Mouse (Mus musculus): ENCODE data around the gene Gm765. TPM values are rescaled to one million over a fixed set of nuclear protein-coding genes. Genes with fewer than 3 reads are reported as not detected.

Gm765 gene
- polyA plus RNA-seq, 1 experiment from 2014 or later = not detected

- no peaks in the 10 kb centered on the region for H3K27me3 ChIP-seq (ENCODE audit: control insufficient read depth, insufficient read depth, low read length)
- no peak overlapping the region for H3K9ac ChIP-seq (ENCODE audit: low read length)
- no peaks in the 10 kb centered on the region for H3K9me3 ChIP-seq (ENCODE audit: control insufficient read depth, low read length)
- WGBS = 82% methylated on average over 3 of the region's 3 CpGs
- H3K36me3 ChIP-seq (ENCODE audit: control insufficient read depth, insufficient read depth, low read length) = no peaks in the 10 kb centered on the region
- H3K4me3 ChIP-seq (ENCODE audit: low read depth, low read length) = no peak overlapping the region
- TF ChIP-seq CTCF (IDR thresholded peaks at IDR 0.05; ENCODE audit: low read depth) = no peak
- H3K4me1 ChIP-seq (replicated peaks; ENCODE audit: control insufficient read depth, insufficient read depth) = no peaks in the 10 kb centered on the region
- no peak overlapping the region for H3K27ac ChIP-seq (replicated peaks)
- DNase-seq (ENCODE audit: low spot score) (no peak), ATAC-seq (ENCODE audit: low FRiP score, low TSS enrichment) (no peak)
- no peak overlapping the region for H3K4me2 ChIP-seq (replicated peaks; ENCODE audit: low read depth)
These were observed 10.7 kb upstream of the Gm765 start for GRCm38 (mm10) chr6:98353285-98353684.

DNA sequence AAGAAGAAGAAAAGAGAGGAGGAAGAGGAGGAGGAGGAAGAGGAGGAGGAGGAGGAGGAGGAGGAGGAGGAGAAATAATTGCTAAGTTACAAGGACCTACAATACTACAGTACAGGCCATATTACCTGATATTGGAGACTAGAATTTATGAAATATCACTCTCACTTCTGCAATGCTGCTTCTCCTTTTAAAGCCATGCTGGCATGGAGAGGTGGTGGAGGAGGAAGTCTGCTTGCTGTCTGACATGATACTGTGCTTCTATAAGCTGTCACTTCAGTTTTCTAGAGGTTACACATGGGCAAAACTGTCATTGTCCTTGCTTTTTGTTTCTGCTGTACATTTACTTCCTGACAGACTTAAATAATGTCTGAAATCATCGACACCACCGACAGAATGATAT lies 9.8 kb downstream of the Gm765 start:
- ATAC-seq (ENCODE audit: low FRiP score, low TSS enrichment) = no peak

DNA sequence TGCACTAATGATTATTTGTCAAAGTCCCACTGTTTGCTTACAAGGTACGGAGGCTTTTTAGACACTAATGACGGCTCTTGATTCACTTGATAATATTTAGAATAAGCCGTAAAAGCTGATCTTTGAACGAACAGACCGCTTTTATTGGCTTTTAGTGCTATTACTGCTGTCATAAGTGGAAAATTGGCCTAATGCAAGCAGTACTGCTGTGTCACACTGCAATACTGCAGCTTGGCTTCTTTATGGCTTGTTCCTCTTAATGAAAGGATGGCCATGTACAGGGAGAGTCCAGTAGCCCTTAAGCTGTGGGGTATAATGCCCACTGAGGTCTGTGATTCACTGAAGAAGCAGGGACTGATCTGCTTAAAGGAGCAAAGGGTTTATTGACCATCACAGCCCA lies 30.9 kb downstream of the Gm765 start:
- H3K27me3 ChIP-seq (ENCODE audit: control insufficient read depth, insufficient read depth, low read length) = no peaks in the 10 kb centered on the region
- WGBS = 46% methylated on average over 5 of the region's 5 CpGs
- H3K4me2 ChIP-seq (replicated peaks; ENCODE audit: low read depth) = no peak overlapping the region
- no peak for DNase-seq (ENCODE audit: low spot score)
- H3K36me3 ChIP-seq (ENCODE audit: control insufficient read depth, insufficient read depth, low read length) = no peaks in the 10 kb centered on the region
- no peaks in the 10 kb centered on the region for H3K4me1 ChIP-seq (replicated peaks; ENCODE audit: control insufficient read depth, insufficient read depth)
- no peak overlapping the region for H3K27ac ChIP-seq (replicated peaks)
- no peak overlapping the region for H3K9ac ChIP-seq (ENCODE audit: low read length)
- H3K4me3 ChIP-seq (ENCODE audit: low read depth, low read length) = no peak overlapping the region
- TF ChIP-seq EP300 (optimal IDR thresholded peaks at IDR 0.05) = no peak
- TF ChIP-seq CTCF (IDR thresholded peaks at IDR 0.05; ENCODE audit: low read depth) = no peak
- no peaks in the 10 kb centered on the region for H3K9me3 ChIP-seq (ENCODE audit: control insufficient read depth, low read length)
- ATAC-seq (ENCODE audit: low FRiP score, low TSS enrichment) = no peak

More for the DNA sequence above, 9.8 kb downstream of the Gm765 start:
- TF ChIP-seq CTCF (IDR thresholded peaks at IDR 0.05; ENCODE audit: low read depth) (no peak), EP300 (optimal IDR thresholded peaks at IDR 0.05) (no peak)
- no peak overlapping the region for H3K9ac ChIP-seq (ENCODE audit: low read length)
- no peak overlapping the region for H3K27ac ChIP-seq (replicated peaks)
- no peak overlapping the region for H3K4me3 ChIP-seq (ENCODE audit: low read depth, low read length)
- H3K4me2 ChIP-seq (replicated peaks; ENCODE audit: low read depth) = no peak overlapping the region
- no peaks in the 10 kb centered on the region for H3K4me1 ChIP-seq (replicated peaks; ENCODE audit: control insufficient read depth, insufficient read depth)
- no peaks in the 10 kb centered on the region for H3K9me3 ChIP-seq (ENCODE audit: control insufficient read depth, low read length)
- no peaks in the 10 kb centered on the region for H3K36me3 ChIP-seq (ENCODE audit: control insufficient read depth, insufficient read depth, low read length)
- no peak for DNase-seq (ENCODE audit: low spot score)
- no peaks in the 10 kb centered on the region for H3K27me3 ChIP-seq (ENCODE audit: control insufficient read depth, insufficient read depth, low read length)
- WGBS = 79% methylated on average over 2 of the region's 2 CpGs

DNA sequence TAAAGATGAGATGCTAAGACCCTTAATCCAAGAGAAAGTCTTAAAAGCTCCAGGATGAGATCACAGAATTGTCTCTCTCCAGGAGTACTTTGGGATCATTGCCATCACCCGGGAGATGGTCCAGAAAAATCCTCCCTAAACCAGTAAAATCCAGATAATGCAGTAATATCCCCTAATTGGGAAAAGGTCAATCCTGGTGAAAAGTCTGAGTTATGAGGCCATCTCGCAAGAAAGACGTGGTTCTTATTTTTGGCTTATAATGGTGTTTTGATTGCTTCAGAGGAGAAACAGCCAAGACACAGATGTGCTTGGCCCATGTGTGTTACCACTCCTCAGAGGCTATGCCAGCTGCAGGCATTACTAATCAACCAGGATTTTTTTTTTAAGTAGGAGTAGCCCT lies 34.9 kb downstream of the Gm765 start:
- peak; percentile 49; the same call in 1 of the 2 replicates for ATAC-seq (ENCODE audit: low FRiP score, low TSS enrichment)
- Histone ChIP-seq H3K27ac (replicated peaks) (no peak overlapping the region), H3K4me1 (replicated peaks; ENCODE audit: control insufficient read depth, insufficient read depth) (no peaks in the 10 kb centered on the region), H3K4me3 (ENCODE audit: low read depth, low read length) (no peak overlapping the region), H3K9me3 (ENCODE audit: control insufficient read depth, low read length) (no peaks in the 10 kb centered on the region), H3K27me3 (ENCODE audit: control insufficient read depth, insufficient read depth, low read length) (no peaks in the 10 kb centered on the region), H3K9ac (ENCODE audit: low read length) (no peak overlapping the region), H3K4me2 (replicated peaks; ENCODE audit: low read depth) (no peak overlapping the region), H3K36me3 (ENCODE audit: control insufficient read depth, insufficient read depth, low read length) (no peaks in the 10 kb centered on the region)
- 52% methylated on average over 3 of the region's 3 CpGs for WGBS
- no peak for TF ChIP-seq CTCF (IDR thresholded peaks at IDR 0.05; ENCODE audit: low read depth)
- no peak for TF ChIP-seq EP300 (optimal IDR thresholded peaks at IDR 0.05)
- DNase-seq (ENCODE audit: low spot score) = no peak

DNA sequence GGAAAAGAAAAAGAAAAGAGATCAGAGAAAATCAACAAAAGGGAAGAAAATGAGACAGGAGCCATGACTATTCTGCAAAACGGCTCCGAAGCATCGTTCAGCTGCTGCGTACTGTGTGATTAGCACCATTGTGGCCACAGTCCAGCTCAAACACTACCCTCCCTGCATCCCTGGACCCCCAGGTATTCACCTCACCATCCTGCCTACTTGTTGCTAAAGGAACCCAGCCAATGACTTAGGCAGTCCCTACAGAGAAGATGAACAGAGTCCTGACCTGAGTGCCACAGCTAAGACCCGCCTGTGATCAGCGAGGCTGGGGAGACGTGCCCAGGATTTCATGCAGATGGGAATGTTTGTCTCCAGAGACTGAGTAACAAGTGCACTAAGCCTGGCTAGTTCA lies 35.4 kb downstream of the Gm765 start:
- no peak overlapping the region for H3K4me3 ChIP-seq (ENCODE audit: low read depth, low read length)
- no peak for ATAC-seq (ENCODE audit: low FRiP score, low TSS enrichment)
- no peak overlapping the region for H3K4me2 ChIP-seq (replicated peaks; ENCODE audit: low read depth)
- TF ChIP-seq CTCF (IDR thresholded peaks at IDR 0.05; ENCODE audit: low read depth) (no peak), EP300 (optimal IDR thresholded peaks at IDR 0.05) (no peak)
- no peaks in the 10 kb centered on the region for H3K9me3 ChIP-seq (ENCODE audit: control insufficient read depth, low read length)
- no peaks in the 10 kb centered on the region for H3K4me1 ChIP-seq (replicated peaks; ENCODE audit: control insufficient read depth, insufficient read depth)
- no peak for DNase-seq (ENCODE audit: low spot score)
- no peak overlapping the region for H3K9ac ChIP-seq (ENCODE audit: low read length)
- H3K27me3 ChIP-seq (ENCODE audit: control insufficient read depth, insufficient read depth, low read length) = no peaks in the 10 kb centered on the region
- H3K36me3 ChIP-seq (ENCODE audit: control insufficient read depth, insufficient read depth, low read length) = no peaks in the 10 kb centered on the region
- WGBS = 55% methylated on average over 7 of the region's 7 CpGs
- H3K27ac ChIP-seq (replicated peaks) = no peak overlapping the region

DNA sequence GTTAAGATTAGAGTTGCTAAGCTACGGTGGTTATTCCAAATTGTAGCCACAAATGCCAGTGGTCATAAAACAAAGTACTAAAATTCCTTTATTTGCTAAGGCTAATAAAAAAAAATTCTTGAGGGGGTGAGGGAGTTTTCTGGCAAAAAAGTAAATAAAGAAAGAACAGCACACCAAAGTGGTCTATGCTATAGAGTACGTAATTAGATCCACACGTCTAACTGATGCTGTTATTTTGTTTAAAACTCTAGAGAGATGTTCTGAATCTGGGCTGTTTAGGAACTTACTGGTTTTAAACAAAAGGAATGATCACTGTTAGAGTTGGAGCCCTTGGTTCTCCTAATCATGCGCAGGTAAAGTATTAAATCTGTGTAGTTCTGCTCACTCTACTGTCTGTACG lies 50.5 kb downstream of the Gm765 start:
- no peak overlapping the region for H3K4me2 ChIP-seq (replicated peaks; ENCODE audit: low read depth)
- H3K4me3 ChIP-seq (ENCODE audit: low read depth, low read length) = no peak overlapping the region
- no peak overlapping the region for H3K27ac ChIP-seq (replicated peaks)
- no peak for TF ChIP-seq EP300 (optimal IDR thresholded peaks at IDR 0.05)
- H3K36me3 ChIP-seq (ENCODE audit: control insufficient read depth, insufficient read depth, low read length) = no peaks in the 10 kb centered on the region
- 67% methylated on average over 5 of the region's 5 CpGs for WGBS
- ATAC-seq (ENCODE audit: low FRiP score, low TSS enrichment) (no peak), DNase-seq (ENCODE audit: low spot score) (no peak)
- H3K9me3 ChIP-seq (ENCODE audit: control insufficient read depth, low read length) = no peaks in the 10 kb centered on the region
- no peaks in the 10 kb centered on the region for H3K27me3 ChIP-seq (ENCODE audit: control insufficient read depth, insufficient read depth, low read length)
- H3K4me1 ChIP-seq (replicated peaks; ENCODE audit: control insufficient read depth, insufficient read depth) = no peaks in the 10 kb centered on the region
- no peak overlapping the region for H3K9ac ChIP-seq (ENCODE audit: low read length)

All from stomach, postnatal 0 days (tissue).